Mouse (Mus musculus): Measurements from ENCODE around the gene Tsen34. TPM values are rescaled to one million over a fixed set of nuclear protein-coding genes. Genes with fewer than 3 reads are reported as not detected.
"Not testable (repeated sequence)": the region's sequence is repeated elsewhere in the genome, so short reads cannot be mapped to it uniquely, and the experiment has no call there.

Tsen34 gene
- polyA plus RNA-seq, 1 experiment from 2014 or later = 290 TPM

- 0 out of 2 replicates have a peak overlapping the region, but pooled peaks have one; percentile 1 for H3K4me3 ChIP-seq (ENCODE audit: low read depth, low read length)
- no peak overlapping the region for H3K27ac ChIP-seq (ENCODE audit: low read depth)
- H3K4me1 ChIP-seq (ENCODE audit: insufficient read depth) = no peaks in the 10 kb centered on the region; the same call in 1 of the 2 replicates
- DNase-seq (peak; percentile 37), ATAC-seq (ENCODE audit: insufficient read depth) (no peak)
- peaks cover 36% of the 10 kb centered on the region for H3K36me3 ChIP-seq (ENCODE audit: insufficient read depth)
- H3K27me3 ChIP-seq (ENCODE audit: insufficient read depth, low read length) = no peaks in the 10 kb centered on the region
- peak overlapping the region; percentile 87; the same call in 1 of the 2 replicates for H3K4me2 ChIP-seq
- H3K9me3 ChIP-seq (ENCODE audit: low read depth, low read length) = no peaks in the 10 kb centered on the region
- WGBS = 44% methylated on average over 4 of the region's 4 CpGs
- H3K9ac ChIP-seq = no peak overlapping the region; the same call in 1 of the 2 replicates
- TF ChIP-seq CTCF (IDR thresholded peaks at IDR 0.05; ENCODE audit: low read depth) = no peak
Observed at GRCm38 (mm10) chr7:3707027-3707426, 14.4 kb downstream of the Tsen34 start.

- no peak overlapping the region for H3K27ac ChIP-seq (ENCODE audit: low read depth)
- 24% methylated on average over 7 of the region's 7 CpGs for WGBS
- no peaks in the 10 kb centered on the region for H3K9me3 ChIP-seq (ENCODE audit: low read depth, low read length)
- no peaks in the 10 kb centered on the region; the same call in 1 of the 2 replicates for H3K4me1 ChIP-seq (ENCODE audit: insufficient read depth)
- peak; percentile 37 for DNase-seq
- TF ChIP-seq CTCF (IDR thresholded peaks at IDR 0.05; ENCODE audit: low read depth) = no peak
- H3K9ac ChIP-seq = no peak overlapping the region
- H3K36me3 ChIP-seq (ENCODE audit: insufficient read depth) = peaks cover 36% of the 10 kb centered on the region
- H3K27me3 ChIP-seq (ENCODE audit: insufficient read depth, low read length) = no peaks in the 10 kb centered on the region
- H3K4me2 ChIP-seq = no peak overlapping the region
- no peak overlapping the region for H3K4me3 ChIP-seq (ENCODE audit: low read depth, low read length)
- ATAC-seq (ENCODE audit: insufficient read depth) = no peak
Observed at GRCm38 (mm10) chr7:3707568-3708413, 15.1 kb downstream of the Tsen34 start.

- H3K27me3 ChIP-seq (ENCODE audit: insufficient read depth, low read length); H3K27ac ChIP-seq (ENCODE audit: low read depth); H3K9me3 ChIP-seq (ENCODE audit: low read depth, low read length); H3K4me3 ChIP-seq (ENCODE audit: low read depth, low read length); H3K9ac ChIP-seq; H3K4me2 ChIP-seq; H3K4me1 ChIP-seq (ENCODE audit: insufficient read depth): not testable (repeated sequence)
- TF ChIP-seq CTCF (IDR thresholded peaks at IDR 0.05; ENCODE audit: low read depth) = peak; percentile 11; the same call in 1 of the 2 replicates
- WGBS = 29% methylated on average over 5 of the region's 5 CpGs
- peaks cover 36% of the 10 kb centered on the region for H3K36me3 ChIP-seq (ENCODE audit: insufficient read depth)
- ATAC-seq (ENCODE audit: insufficient read depth) (peak; percentile 0; the same call in 1 of the 2 replicates), DNase-seq (peak; percentile 21)
Observed at GRCm38 (mm10) chr7:3708447-3708980, 15.9 kb downstream of the Tsen34 start.

GRCm38 (mm10) chr7:3709000-3709399, 16.3 kb downstream of the Tsen34 start:
- no peak overlapping the region for H3K4me2 ChIP-seq
- no peak for TF ChIP-seq CTCF (IDR thresholded peaks at IDR 0.05; ENCODE audit: low read depth)
- H3K27ac ChIP-seq (ENCODE audit: low read depth) = no peak overlapping the region
- H3K9me3 ChIP-seq (ENCODE audit: low read depth, low read length) = no peaks in the 10 kb centered on the region
- no peaks in the 10 kb centered on the region for H3K27me3 ChIP-seq (ENCODE audit: insufficient read depth, low read length)
- H3K36me3 ChIP-seq (ENCODE audit: insufficient read depth) = peaks cover 36% of the 10 kb centered on the region
- ATAC-seq (ENCODE audit: insufficient read depth) (peak; percentile 10; the same call in 1 of the 2 replicates), DNase-seq (no peak)
- no peak overlapping the region for H3K4me3 ChIP-seq (ENCODE audit: low read depth, low read length)
- H3K9ac ChIP-seq = no peak overlapping the region
- WGBS = 63% methylated on average over 1 of the region's 1 CpGs
- no peaks in the 10 kb centered on the region; the same call in 1 of the 2 replicates for H3K4me1 ChIP-seq (ENCODE audit: insufficient read depth)

GRCm38 (mm10) chr7:3712264-3712942, 19.7 kb downstream of the Tsen34 start:
- Histone ChIP-seq H3K4me2 (no peak overlapping the region), H3K4me1 (ENCODE audit: insufficient read depth) (no peaks in the 10 kb centered on the region), H3K27me3 (ENCODE audit: insufficient read depth, low read length) (no peaks in the 10 kb centered on the region), H3K4me3 (ENCODE audit: low read depth, low read length) (no peak overlapping the region), H3K9me3 (ENCODE audit: low read depth, low read length) (no peaks in the 10 kb centered on the region), H3K27ac (ENCODE audit: low read depth) (no peak overlapping the region), H3K36me3 (ENCODE audit: insufficient read depth) (peaks cover 8% of the 10 kb centered on the region), H3K9ac (no peak overlapping the region)
- no peak for ATAC-seq (ENCODE audit: insufficient read depth)
- DNase-seq = no peak
- WGBS = 28% methylated on average over 5 of the region's 5 CpGs
- no peak for TF ChIP-seq CTCF (IDR thresholded peaks at IDR 0.05; ENCODE audit: low read depth)

- H3K36me3 ChIP-seq (ENCODE audit: insufficient read depth) = no peaks in the 10 kb centered on the region
- H3K27ac ChIP-seq (ENCODE audit: low read depth) = no peak overlapping the region
- 20% methylated on average over 1 of the region's 1 CpGs for WGBS
- H3K27me3 ChIP-seq (ENCODE audit: insufficient read depth, low read length) = no peaks in the 10 kb centered on the region
- no peak overlapping the region for H3K4me2 ChIP-seq
- DNase-seq (no peak), ATAC-seq (ENCODE audit: insufficient read depth) (no peak)
- no peak overlapping the region for H3K4me3 ChIP-seq (ENCODE audit: low read depth, low read length)
- H3K9ac ChIP-seq = no peak overlapping the region
- no peaks in the 10 kb centered on the region for H3K4me1 ChIP-seq (ENCODE audit: insufficient read depth)
- TF ChIP-seq CTCF (IDR thresholded peaks at IDR 0.05; ENCODE audit: low read depth) = no peak
- no peaks in the 10 kb centered on the region for H3K9me3 ChIP-seq (ENCODE audit: low read depth, low read length)
Observed at GRCm38 (mm10) chr7:3715249-3715648, 22.6 kb downstream of the Tsen34 start.

GRCm38 (mm10) chr7:3720268-3720667, 27.6 kb downstream of the Tsen34 start, which contains the start of gene Pirb:
TSS of gene Pirb (minus strand) at chr7:3720391.
- H3K9me3 ChIP-seq (ENCODE audit: low read depth, low read length); H3K4me3 ChIP-seq (ENCODE audit: low read depth, low read length); H3K27ac ChIP-seq (ENCODE audit: low read depth); H3K9ac ChIP-seq; DNase-seq; H3K4me2 ChIP-seq; H3K36me3 ChIP-seq (ENCODE audit: insufficient read depth); ATAC-seq (ENCODE audit: insufficient read depth); H3K27me3 ChIP-seq (ENCODE audit: insufficient read depth, low read length); H3K4me1 ChIP-seq (ENCODE audit: insufficient read depth): not testable (repeated sequence)
- WGBS = no CpG with 5 or more reads among the region's 3 CpGs

GRCm38 (mm10) chr7:3725459-3725858, 32.8 kb downstream of the Tsen34 start:
- not testable (repeated sequence) for H3K9ac ChIP-seq; H3K9me3 ChIP-seq (ENCODE audit: low read depth, low read length); H3K4me2 ChIP-seq; H3K4me3 ChIP-seq (ENCODE audit: low read depth, low read length); ATAC-seq (ENCODE audit: insufficient read depth); H3K27ac ChIP-seq (ENCODE audit: low read depth); H3K27me3 ChIP-seq (ENCODE audit: insufficient read depth, low read length); H3K36me3 ChIP-seq (ENCODE audit: insufficient read depth); DNase-seq; H3K4me1 ChIP-seq (ENCODE audit: insufficient read depth)

GRCm38 (mm10) chr7:3732675-3733074, 40.0 kb downstream of the Tsen34 start:
- not testable (repeated sequence) for H3K4me2 ChIP-seq; H3K9me3 ChIP-seq (ENCODE audit: low read depth, low read length); H3K4me1 ChIP-seq (ENCODE audit: insufficient read depth); H3K27me3 ChIP-seq (ENCODE audit: insufficient read depth, low read length); H3K27ac ChIP-seq (ENCODE audit: low read depth); DNase-seq; ATAC-seq (ENCODE audit: insufficient read depth); H3K4me3 ChIP-seq (ENCODE audit: low read depth, low read length); H3K9ac ChIP-seq; H3K36me3 ChIP-seq (ENCODE audit: insufficient read depth)
- WGBS = no CpG with 5 or more reads among the region's 1 CpGs
